Mouse (Mus musculus) liver, postnatal 0 days (tissue): ENCODE measurements around the gene Ddx41.

Experiments
- CTCF ChIP-seq: sonication (generic); IDR thresholded peaks from 2 replicates; pipeline ENCODE4 v1.5.1; 2016; ENCODE audit warnings: antibody characterized with exemption, low read depth
- EP300 ChIP-seq: IDR thresholded peaks from 2 replicates; pipeline ENCODE4 v1.6.1; 2016; ENCODE audit warnings: antibody characterized with exemption, low read depth, mild to moderate bottlenecking

GRCm38 (mm10) chr13:55523278-55523677 is 13.2 kb downstream of the Ddx41 start:
- TF ChIP-seq CTCF: no peak
- TF ChIP-seq EP300: no peak
